Mouse (Mus musculus): ENCODE data around the gene Zbed4.

Gene Zbed4

GRCm38 (mm10) chr15:88813262-88813661, 61.8 kb downstream of the Zbed4 start:
- 89% methylated on average over 3 of the region's 3 CpGs for WGBS

GRCm38 (mm10) chr15:88813873-88814272, 62.4 kb downstream of the Zbed4 start:
- 98% methylated on average over 2 of the region's 2 CpGs for WGBS

- 98% methylated on average over 11 of the region's 11 CpGs for WGBS
These were observed 63.1 kb downstream of the Zbed4 start for GRCm38 (mm10) chr15:88814411-88815047.

- WGBS: 92% methylated on average over 6 of the region's 6 CpGs
These were observed 63.8 kb downstream of the Zbed4 start for GRCm38 (mm10) chr15:88815196-88815700.

- under 1% methylated on average over 88 of the region's 88 CpGs for WGBS
These were observed 67.8 kb downstream of the Zbed4 start, which contains the start of the genes Alg12 and Creld2 for GRCm38 (mm10) chr15:88819026-88819905. TSS of gene Alg12 (minus strand) at chr15:88819318. TSS of gene Creld2 (plus strand) at chr15:88819646.

- WGBS: under 1% methylated on average over 23 of the region's 23 CpGs
These were observed 68.4 kb downstream of the Zbed4 start for GRCm38 (mm10) chr15:88819906-88820303.

GRCm38 (mm10) chr15:88821403-88821802, 69.9 kb downstream of the Zbed4 start:
- 84% methylated on average over 7 of the region's 7 CpGs for WGBS

- 92% methylated on average over 7 of the region's 7 CpGs for WGBS
These were observed 71.1 kb downstream of the Zbed4 start for GRCm38 (mm10) chr15:88822513-88822912.

- 89% methylated on average over 5 of the region's 5 CpGs for WGBS
These were observed 71.9 kb downstream of the Zbed4 start for GRCm38 (mm10) chr15:88823376-88823775.

GRCm38 (mm10) chr15:88827466-88827865, 76.0 kb downstream of the Zbed4 start:
- 93% methylated on average over 6 of the region's 6 CpGs for WGBS

- 27% methylated on average over 9 of the region's 9 CpGs for WGBS
These were observed 76.7 kb downstream of the Zbed4 start for GRCm38 (mm10) chr15:88827991-88828799.

- WGBS: 52% methylated on average over 17 of the region's 17 CpGs
These were observed 77.6 kb downstream of the Zbed4 start for GRCm38 (mm10) chr15:88828800-88829705.

GRCm38 (mm10) chr15:88829791-88830440, 78.5 kb downstream of the Zbed4 start:
- WGBS: 54% methylated on average over 6 of the region's 6 CpGs

- WGBS: 92% methylated on average over 5 of the region's 5 CpGs
These were observed 79.2 kb downstream of the Zbed4 start for GRCm38 (mm10) chr15:88830696-88831095.

- WGBS: 69% methylated on average over 5 of the region's 5 CpGs
These were observed 80.0 kb downstream of the Zbed4 start for GRCm38 (mm10) chr15:88831482-88831881.

GRCm38 (mm10) chr15:88832536-88832935, 81.1 kb downstream of the Zbed4 start:
- WGBS: 88% methylated on average over 9 of the region's 9 CpGs

Data from cerebral cortex, adult 2 months (tissue).